Mouse (Mus musculus) intestine, postnatal 0 days (tissue): ENCODE data around the gene Hoxb7. TPM values are rescaled to one million over a fixed set of nuclear protein-coding genes. Genes with fewer than 3 reads are reported as not detected.

Experiments used
- ATAC-seq: fragments of 200-750 bp; cut with Nextera tagmentation; 2 replicates; pipeline ENCODE4 v1.8.0; 2017; ENCODE audit warnings: mild to moderate bottlenecking, moderate TSS enrichment, moderate library complexity
- H3K27ac ChIP-seq: fragments of 300-500 bp; sonication (generic); 2 replicates; pipeline ENCODE4 v1.5.1; 2014; ENCODE audit warnings: mild to moderate bottlenecking, low read depth, low read length, moderate library complexity
- H3K27me3 ChIP-seq: fragments of 300-500 bp; sonication (generic); replicated peaks from 2 replicates; pipeline ENCODE4 v1.6.1; 2014; ENCODE audit warnings: low read length, mixed read lengths; ENCODE audit not compliant: control insufficient read depth, insufficient read depth
- H3K36me3 ChIP-seq: fragments of 300-500 bp; sonication (generic); 2 replicates; pipeline ENCODE4 v1.6.1; 2014; ENCODE audit warnings: mild to moderate bottlenecking, moderate library complexity; ENCODE audit not compliant: control insufficient read depth, insufficient read depth
- H3K4me1 ChIP-seq: fragments of 300-500 bp; sonication (generic); replicated peaks from 2 replicates; pipeline ENCODE4 v1.6.1; 2014; ENCODE audit warnings: antibody characterized with exemption, low read length, mixed read lengths; ENCODE audit not compliant: control insufficient read depth, insufficient read depth
- H3K4me2 ChIP-seq: fragments of 300-500 bp; sonication (generic); replicated peaks from 2 replicates; pipeline ENCODE4 v1.6.1; 2014; ENCODE audit warnings: low read depth, mild to moderate bottlenecking, moderate library complexity
- H3K4me3 ChIP-seq: fragments of 300-500 bp; sonication (generic); 2 replicates; pipeline ENCODE4 v1.5.1; 2014; ENCODE audit warnings: low read depth, low read length
- H3K9ac ChIP-seq: fragments of 300-500 bp; sonication (generic); 2 replicates; pipeline ENCODE4 v1.6.1; 2014; ENCODE audit warnings: mild to moderate bottlenecking, low read depth, low read length
- H3K9me3 ChIP-seq: fragments of 300-500 bp; sonication (generic); 2 replicates; pipeline ENCODE4 v1.6.1; 2016; ENCODE audit warnings: mixed run types; ENCODE audit not compliant: control insufficient read depth
- CTCF ChIP-seq: sonication (generic); IDR thresholded peaks from 2 replicates; pipeline ENCODE4 v1.5.1; 2016; ENCODE audit warnings: low read depth, mild to moderate bottlenecking, control low read depth, antibody characterized with exemption, moderate library complexity
- WGBS: fragments of 180-500 bp; shearing (Covaris S2); extraction: QIAGEN DNeasy Blood & Tissue Kit; methylation state at CpG from one replicate; pipeline ENCODE4 v1.1.7; 2014; 5-methylcytosine and 5-hydroxymethylcytosine counted together
- polyA plus RNA-seq: library from polyadenylated mRNA; unstranded; fragments of >200 nt; fragmentation: Nextera tagmentation; extraction: Ambion mirVana; gene quantifications from 2 replicates; pipeline ENCODE4 v1.2.1, GENCODE M21; 2015

Hoxb7 gene
- polyA plus RNA-seq, 1 experiment from 2014 or later = 8.5 TPM

DNA sequence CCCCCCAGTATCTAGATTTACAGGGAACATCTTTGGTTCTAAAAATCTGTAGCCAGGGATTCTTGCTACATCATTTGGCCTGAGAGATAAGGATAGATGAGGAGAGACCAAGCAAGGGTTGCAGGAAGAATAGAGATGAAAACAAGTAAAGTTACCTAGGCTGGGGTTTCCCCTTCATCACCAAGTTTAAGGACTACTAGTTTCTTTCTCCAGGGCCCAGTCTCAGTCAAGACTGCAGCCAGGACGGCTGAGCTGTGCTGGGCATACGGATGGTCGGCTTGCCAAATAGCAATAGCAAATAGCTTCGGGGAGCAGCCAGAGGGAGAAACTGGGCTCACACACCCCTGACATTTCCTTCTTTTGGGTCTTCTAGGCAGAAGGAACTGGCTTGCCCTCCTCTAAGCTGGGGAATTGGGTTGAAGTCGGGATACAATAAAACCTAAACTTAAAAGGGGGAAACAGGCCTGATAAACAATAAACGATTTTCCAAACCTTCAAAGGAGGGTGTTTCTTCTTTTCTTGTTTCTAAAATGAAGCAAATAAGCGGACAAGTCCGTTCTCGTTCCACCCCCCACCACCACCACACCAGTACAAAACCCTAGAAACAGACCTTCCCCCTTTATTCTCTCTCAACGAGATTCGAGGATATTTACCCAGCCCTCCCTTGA, 11.7 kb downstream of the Hoxb7 start:
- H3K36me3 ChIP-seq = no peaks in the 10 kb centered on the region
- no peak for ATAC-seq
- 45% methylated on average over 11 of the region's 11 CpGs for WGBS
- peaks cover 84% of the 10 kb centered on the region for H3K27me3 ChIP-seq
- H3K4me2 ChIP-seq = peak overlapping the region; percentile 82
- H3K9me3 ChIP-seq = no peaks in the 10 kb centered on the region
- no peaks in the 10 kb centered on the region; the same call in 1 of the 2 replicates for H3K4me1 ChIP-seq
- no peak overlapping the region for H3K9ac ChIP-seq
- H3K4me3 ChIP-seq = peak overlapping the region; percentile 53; the same call in 1 of the 2 replicates
- no peak for TF ChIP-seq CTCF
- H3K27ac ChIP-seq = no peak overlapping the region

- under 1% methylated on average over 65 of the region's 66 CpGs for WGBS
- peak overlapping the region; percentile 82 for H3K4me2 ChIP-seq
- H3K27ac ChIP-seq = peak overlapping the region; percentile 60
- no peaks in the 10 kb centered on the region; the same call in 1 of the 2 replicates for H3K4me1 ChIP-seq
- no peaks in the 10 kb centered on the region for H3K36me3 ChIP-seq
- TF ChIP-seq CTCF = no peak
- H3K9ac ChIP-seq = peak overlapping the region; percentile 70
- no peaks in the 10 kb centered on the region for H3K9me3 ChIP-seq
- H3K4me3 ChIP-seq = peak overlapping the region; percentile 53
- ATAC-seq = 0 out of 2 replicates have a peak, but pooled peaks have one; percentile 17
- peaks cover 89% of the 10 kb centered on the region for H3K27me3 ChIP-seq
These were observed 12.7 kb downstream of the Hoxb7 start for GRCm38 (mm10) chr11:96298895-96299667.

GRCm38 (mm10) chr11:96299781-96300180, 13.4 kb downstream of the Hoxb7 start:
- peak overlapping the region; percentile 82 for H3K4me2 ChIP-seq
- H3K9ac ChIP-seq = peak overlapping the region; percentile 70; the same call in 1 of the 2 replicates
- no peak for ATAC-seq
- no peaks in the 10 kb centered on the region for H3K9me3 ChIP-seq
- no peak for TF ChIP-seq CTCF
- WGBS = 8% methylated on average over 9 of the region's 9 CpGs
- H3K27ac ChIP-seq = peak overlapping the region; percentile 60; the same call in 1 of the 2 replicates
- H3K4me1 ChIP-seq = no peaks in the 10 kb centered on the region; the same call in 1 of the 2 replicates
- peaks cover 83% of the 10 kb centered on the region for H3K27me3 ChIP-seq
- H3K36me3 ChIP-seq = no peaks in the 10 kb centered on the region
- H3K4me3 ChIP-seq = peak overlapping the region; percentile 53

- no peaks in the 10 kb centered on the region; the same call in 1 of the 2 replicates for H3K4me1 ChIP-seq
- H3K4me2 ChIP-seq = peak overlapping the region; percentile 82
- 17% methylated on average over 31 of the region's 35 CpGs for WGBS
- ATAC-seq = no peak
- no peaks in the 10 kb centered on the region for H3K9me3 ChIP-seq
- 0 out of 2 replicates have a peak overlapping the region, but pooled peaks have one; percentile 60 for H3K27ac ChIP-seq
- 0 out of 2 replicates have a peak, but pooled peaks have one; percentile 9 for TF ChIP-seq CTCF
- peak overlapping the region; percentile 53 for H3K4me3 ChIP-seq
- H3K27me3 ChIP-seq = peaks cover 78% of the 10 kb centered on the region
- H3K36me3 ChIP-seq = no peaks in the 10 kb centered on the region
- H3K9ac ChIP-seq = no peak overlapping the region
These were observed 14.1 kb downstream of the Hoxb7 start for GRCm38 (mm10) chr11:96300354-96301063.

- Histone ChIP-seq H3K9ac (no peak overlapping the region), H3K4me3 (peak overlapping the region; percentile 53), H3K36me3 (no peaks in the 10 kb centered on the region), H3K27ac (no peak overlapping the region), H3K4me2 (peak overlapping the region; percentile 82), H3K27me3 (peaks cover 76% of the 10 kb centered on the region), H3K4me1 (no peaks in the 10 kb centered on the region; the same call in 1 of the 2 replicates), H3K9me3 (no peaks in the 10 kb centered on the region)
- WGBS = 42% methylated on average over 10 of the region's 10 CpGs
- no peak for ATAC-seq
- TF ChIP-seq CTCF = no peak
These were observed 14.6 kb downstream of the Hoxb7 start for GRCm38 (mm10) chr11:96301064-96301431.
